Mouse (Mus musculus): Measurements from ENCODE around the gene Mphosph6. TPM values are rescaled to one million over a fixed set of nuclear protein-coding genes. Genes with fewer than 3 reads are reported as not detected.
A peak's percentile ranks its signal among the peaks of the same experiment; 100 is the strongest.

The Mphosph6 gene
- 10 to 100 TPM; 18.3 to 19.3 TPM for total RNA-seq (2021)
- long read RNA-seq, experiment 1, transcript Mphosph6-201 (5 exons, 1,068 nt): major isoform, 11 of 14 reads
- long read RNA-seq, experiment 1, partial matches to known transcripts: 0 of 14 reads
- long read RNA-seq, experiment 1, other reads (novel, unspliced or antisense): 3 of 14 reads
- long read RNA-seq, experiment 2, transcript Mphosph6-201 (5 exons, 1,068 nt): major isoform, 10 of 12 reads
- long read RNA-seq, experiment 2, partial matches to known transcripts: 1 of 12 reads
- long read RNA-seq, experiment 2, other reads (novel, unspliced or antisense): 0 of 12 reads

GRCm38 (mm10) chr8:117801443-117802298 lies at the start of gene Mphosph6:
Mphosph6 (minus strand) TSS chr8:117801943.
- intact Hi-C loops (cut with DNase I): no loop called here
- DNase-seq (ENCODE audit: low spot score in 2 of 2): peak; percentile 97 to 98

- no peak for DNase-seq (ENCODE audit: low spot score in 2 of 2)
- intact Hi-C loops (cut with DNase I): no loop called here
These were observed 48.7 kb upstream of the Mphosph6 start for GRCm38 (mm10) chr8:117850420-117850819.

GRCm38 (mm10) chr8:117847865-117848264 lies 46.1 kb upstream of the Mphosph6 start:
- intact Hi-C loops (cut with DNase I): no loop called here
- DNase-seq (ENCODE audit: low spot score in 2 of 2): no peak

- intact Hi-C loops (cut with DNase I): no loop called here
- no peak for DNase-seq (ENCODE audit: low spot score in 2 of 2)
These were observed 42.0 kb upstream of the Mphosph6 start for GRCm38 (mm10) chr8:117843694-117844093.

GRCm38 (mm10) chr8:117813524-117813923 lies 11.8 kb upstream of the Mphosph6 start:
- intact Hi-C loops (cut with DNase I): no loop called here
- no peak for DNase-seq (ENCODE audit: low spot score in 2 of 2)

- DNase-seq (ENCODE audit: low spot score in 2 of 2): no peak
- intact Hi-C loops (cut with DNase I): no loop called here
These were observed 8.9 kb upstream of the Mphosph6 start for GRCm38 (mm10) chr8:117810676-117811075.

GRCm38 (mm10) chr8:117805419-117805818 lies 3.7 kb upstream of the Mphosph6 start:
- intact Hi-C loops (cut with DNase I): no loop called here
- no peak for DNase-seq (ENCODE audit: low spot score in 2 of 2)

- peak; percentile 33 to 52 for DNase-seq (ENCODE audit: low spot score in 2 of 2)
- intact Hi-C loops (cut with DNase I): no loop called here
These were observed 551 bp upstream of the Mphosph6 start for GRCm38 (mm10) chr8:117802299-117802689.

GRCm38 (mm10) chr8:117798066-117798465 lies 3.7 kb downstream of the Mphosph6 start:
- no peak for DNase-seq (ENCODE audit: low spot score in 2 of 2)
- intact Hi-C loops (cut with DNase I): no loop called here

GRCm38 (mm10) chr8:117796464-117796863 lies 5.3 kb downstream of the Mphosph6 start:
- intact Hi-C loops (cut with DNase I): no loop called here
- DNase-seq (ENCODE audit: low spot score in 2 of 2): no peak

GRCm38 (mm10) chr8:117794581-117794980 lies 7.2 kb downstream of the Mphosph6 start:
- intact Hi-C loops (cut with DNase I): no loop called here
- no peak for DNase-seq (ENCODE audit: low spot score in 2 of 2)

GRCm38 (mm10) chr8:117792616-117793144 lies 9.1 kb downstream of the Mphosph6 start:
- DNase-seq (ENCODE audit: low spot score in 2 of 2): no peak
- intact Hi-C loops (cut with DNase I): no loop called here

- DNase-seq (ENCODE audit: low spot score in 2 of 2): no peak
- intact Hi-C loops (cut with DNase I): no loop called here
These were observed 15.3 kb downstream of the Mphosph6 start for GRCm38 (mm10) chr8:117786428-117786827.

GRCm38 (mm10) chr8:117783021-117783420 lies 18.7 kb downstream of the Mphosph6 start:
- intact Hi-C loops (cut with DNase I): no loop called here
- no peak for DNase-seq (ENCODE audit: low spot score in 2 of 2)

GRCm38 (mm10) chr8:117781375-117782129 lies 20.2 kb downstream of the Mphosph6 start:
- DNase-seq (ENCODE audit: low spot score in 2 of 2): no peak
- intact Hi-C loops (cut with DNase I): no loop called here

- intact Hi-C loops (cut with DNase I): no loop called here
- no peak for DNase-seq (ENCODE audit: low spot score in 2 of 2)
These were observed 22.4 kb downstream of the Mphosph6 start for GRCm38 (mm10) chr8:117779344-117779743.

- DNase-seq (ENCODE audit: low spot score in 2 of 2): peak in 1 of 2 experiments; percentile 50
- intact Hi-C loops (cut with DNase I): no loop called here
These were observed 23.0 kb downstream of the Mphosph6 start for GRCm38 (mm10) chr8:117778531-117779322.

GRCm38 (mm10) chr8:117776075-117776474 lies 25.7 kb downstream of the Mphosph6 start:
- DNase-seq (ENCODE audit: low spot score in 2 of 2): no peak
- intact Hi-C loops (cut with DNase I): no loop called here

GRCm38 (mm10) chr8:117775626-117776025 lies 26.1 kb downstream of the Mphosph6 start:
- intact Hi-C loops (cut with DNase I): no loop called here
- no peak for DNase-seq (ENCODE audit: low spot score in 2 of 2)

Data from left cerebral cortex, postnatal 14 days (tissue).